Mouse (Mus musculus) limb, embryonic 14.5 days (tissue): ENCODE results near the gene Glra1. TPM values are rescaled to one million over a fixed set of nuclear protein-coding genes. Genes with fewer than 3 reads are reported as not detected.

ENCODE experiments used
- ATAC-seq: fragments of 200-750 bp; cut with Nextera tagmentation; 2 replicates; pipeline ENCODE4 v1.8.0; 2017; ENCODE audit warnings: low read depth, moderate number of reproducible peaks, moderate TSS enrichment; ENCODE audit not compliant: low FRiP score
- DNase-seq: peaks from one replicate; pipeline ENCODE4 v3.0.0-alpha.2; 2015; ENCODE audit warnings: low spot score
- H3K27ac ChIP-seq: fragments of 300-500 bp; sonication (generic); replicated peaks from 2 replicates; pipeline ENCODE4 v1.5.1; 2014; ENCODE audit warnings: low read depth, mild to moderate bottlenecking, low read length, moderate library complexity, mixed read lengths
- H3K27me3 ChIP-seq: fragments of 300-500 bp; sonication (generic); 2 replicates; pipeline ENCODE4 v1.6.1; 2014; ENCODE audit warnings: low read length, mixed read lengths; ENCODE audit not compliant: control insufficient read depth, insufficient read depth
- H3K36me3 ChIP-seq: fragments of 300-500 bp; sonication (generic); 2 replicates; pipeline ENCODE4 v1.6.1; 2014; ENCODE audit warnings: mild to moderate bottlenecking, low read length, moderate library complexity, mixed read lengths; ENCODE audit not compliant: control insufficient read depth, insufficient read depth
- H3K4me1 ChIP-seq: fragments of 300-500 bp; sonication (generic); 2 replicates; pipeline ENCODE4 v1.6.1; 2014; ENCODE audit warnings: antibody characterized with exemption, low read length, mixed read lengths; ENCODE audit not compliant: control insufficient read depth, insufficient read depth
- H3K4me2 ChIP-seq: fragments of 300-500 bp; sonication (generic); replicated peaks from 2 replicates; pipeline ENCODE4 v1.6.1; 2014; ENCODE audit warnings: low read depth, mild to moderate bottlenecking, low read length, moderate library complexity; ENCODE audit not compliant: severe bottlenecking
- H3K4me3 ChIP-seq: fragments of 300-500 bp; sonication (generic); replicated peaks from 2 replicates; pipeline ENCODE4 v1.5.1; 2014; ENCODE audit warnings: low read length
- H3K9ac ChIP-seq: fragments of 300-500 bp; sonication (generic); 2 replicates; pipeline ENCODE4 v1.6.1; 2014; ENCODE audit warnings: mild to moderate bottlenecking, low read depth, low read length, moderate library complexity; ENCODE audit not compliant: severe bottlenecking
- H3K9me3 ChIP-seq: fragments of 300-500 bp; sonication (generic); 2 replicates; pipeline ENCODE4 v1.6.1; 2016; ENCODE audit warnings: low read length; ENCODE audit not compliant: control insufficient read depth
- POLR2A ChIP-seq: fragments of 200-500 bp; IDR thresholded peaks from 2 replicates; pipeline ENCODE4 v1.8.0; 2012; ENCODE audit warnings: inconsistent platforms, mild to moderate bottlenecking, moderate library complexity, borderline replicate concordance; ENCODE audit not compliant: insufficient read depth, insufficient read length; ENCODE audit errors: extremely low read depth
- WGBS: fragments of 180-500 bp; shearing (Covaris S2); extraction: QIAGEN DNeasy Blood & Tissue Kit; methylation state at CpG from one replicate; pipeline ENCODE4 v1.1.7; 2014; 5-methylcytosine and 5-hydroxymethylcytosine counted together
- polyA plus RNA-seq, 2 experiments: library from polyadenylated mRNA; depleted of rRNA in 1 of 2; stranded (reverse) in 1 of 2; unstranded in 1 of 2; fragments of >200 nt; fragmentation: Nextera tagmentation in 1 of 2; extraction: Ambion mirVana in 1 of 2; gene quantifications; 2 replicates each; pipeline versions ENCODE4 v1.2.1 to v1.2.3; 2012 to 2014

Glra1 gene
- polyA plus RNA-seq, 2 experiments = 0.03 TPM; not detected in 1

- Histone ChIP-seq H3K4me1 (no peaks in the 10 kb centered on the region), H3K36me3 (no peaks in the 10 kb centered on the region), H3K4me3 (no peak overlapping the region), H3K27me3 (no peaks in the 10 kb centered on the region), H3K27ac (no peak overlapping the region), H3K4me2 (no peak overlapping the region), H3K9me3 (no peaks in the 10 kb centered on the region), H3K9ac (no peak overlapping the region)
- no peak for ATAC-seq
- no peak for TF ChIP-seq POLR2A
- no peak for DNase-seq
- 69% methylated on average over 4 of the region's 4 CpGs for WGBS
Observed at GRCm38 (mm10) chr11:55542671-55543070, 65.3 kb downstream of the Glra1 start.

- TF ChIP-seq POLR2A = no peak
- DNase-seq (no peak), ATAC-seq (no peak)
- Histone ChIP-seq H3K27ac (no peak overlapping the region), H3K27me3 (no peaks in the 10 kb centered on the region), H3K4me3 (no peak overlapping the region), H3K4me2 (no peak overlapping the region), H3K9ac (no peak overlapping the region), H3K4me1 (no peaks in the 10 kb centered on the region), H3K9me3 (no peaks in the 10 kb centered on the region), H3K36me3 (no peaks in the 10 kb centered on the region)
- 66% methylated on average over 7 of the region's 7 CpGs for WGBS
Observed at GRCm38 (mm10) chr11:55542128-55542527, 65.9 kb downstream of the Glra1 start.

DNA sequence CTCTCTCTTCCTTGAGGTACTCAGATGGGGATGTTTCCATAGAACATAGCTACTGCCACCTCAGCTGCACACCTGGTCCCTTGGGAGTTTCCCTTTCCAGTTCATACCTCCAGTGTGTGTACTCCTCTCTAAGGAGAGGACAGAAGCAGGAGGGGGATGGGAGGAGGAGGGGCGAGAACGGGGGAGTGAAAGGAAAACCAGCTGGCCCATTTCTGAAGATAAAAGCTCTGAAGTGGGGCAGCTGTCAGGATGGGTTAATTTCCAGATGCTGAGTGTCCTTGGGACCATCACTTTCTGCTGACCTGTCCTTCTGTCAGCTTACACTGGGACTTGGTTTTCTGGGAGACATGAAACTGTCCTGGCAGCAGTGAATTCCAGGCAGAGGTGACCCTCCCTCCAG, 73.2 kb downstream of the Glra1 start:
- H3K36me3 ChIP-seq = no peaks in the 10 kb centered on the region
- H3K4me2 ChIP-seq = no peak overlapping the region
- 17% methylated on average over 2 of the region's 2 CpGs for WGBS
- no peaks in the 10 kb centered on the region for H3K27me3 ChIP-seq
- ATAC-seq = no peak
- H3K9me3 ChIP-seq = no peaks in the 10 kb centered on the region
- no peaks in the 10 kb centered on the region for H3K4me1 ChIP-seq
- TF ChIP-seq POLR2A = no peak
- no peak overlapping the region for H3K27ac ChIP-seq
- no peak for DNase-seq
- H3K4me3 ChIP-seq = no peak overlapping the region
- H3K9ac ChIP-seq = no peak overlapping the region

- 68% methylated on average over 5 of the region's 5 CpGs for WGBS
- DNase-seq = no peak
Observed at GRCm38 (mm10) chr11:55533378-55533777, 74.6 kb downstream of the Glra1 start.

DNA sequence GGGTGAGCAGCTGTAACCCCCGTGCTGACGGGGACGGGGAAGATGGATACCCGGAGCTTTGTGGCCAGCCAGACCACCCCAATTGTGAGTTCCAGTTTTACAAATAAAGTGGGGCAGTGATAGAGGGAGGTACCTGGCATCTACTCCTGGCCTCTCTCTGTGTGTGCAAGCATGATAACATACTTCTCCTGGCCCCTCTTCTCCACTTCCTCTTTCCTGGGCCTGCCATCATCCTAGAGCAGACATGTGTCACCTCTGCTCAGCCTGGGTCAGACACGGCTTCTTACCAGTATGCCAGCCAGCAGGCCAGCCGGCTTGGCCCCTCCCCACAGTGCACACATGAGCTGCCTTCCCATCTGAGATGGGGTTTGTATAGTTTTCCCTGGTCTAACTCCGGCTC, 77.3 kb downstream of the Glra1 start:
- no peak for TF ChIP-seq POLR2A
- DNase-seq (no peak), ATAC-seq (no peak)
- Histone ChIP-seq H3K4me3 (no peak overlapping the region), H3K36me3 (no peaks in the 10 kb centered on the region), H3K4me1 (no peaks in the 10 kb centered on the region), H3K27ac (no peak overlapping the region), H3K4me2 (no peak overlapping the region), H3K27me3 (no peaks in the 10 kb centered on the region), H3K9me3 (no peaks in the 10 kb centered on the region), H3K9ac (no peak overlapping the region)
- 77% methylated on average over 7 of the region's 7 CpGs for WGBS

More at GRCm38 (mm10) chr11:55533378-55533777, 74.6 kb downstream of the Glra1 start:
- TF ChIP-seq POLR2A = no peak
- H3K9me3 ChIP-seq = no peaks in the 10 kb centered on the region
- no peaks in the 10 kb centered on the region for H3K4me1 ChIP-seq
- H3K27ac ChIP-seq = no peak overlapping the region
- no peak overlapping the region for H3K9ac ChIP-seq
- no peak for ATAC-seq
- no peaks in the 10 kb centered on the region for H3K27me3 ChIP-seq
- H3K4me3 ChIP-seq = no peak overlapping the region
- H3K4me2 ChIP-seq = no peak overlapping the region
- no peaks in the 10 kb centered on the region for H3K36me3 ChIP-seq
